Mouse (Mus musculus) CH12.LX (cell line): ENCODE results near the gene Lyve1. TPM values are rescaled to one million over a fixed set of nuclear protein-coding genes. Genes with fewer than 3 reads are reported as not detected.

Source experiments
- DNase-seq: peaks from one replicate; pipeline ENCODE4 v3.0.0-alpha.2; 2013; ENCODE audit errors: extremely low read depth
- H3K27ac ChIP-seq: 2 replicates; pipeline ENCODE4 v1.5.1; 2012; ENCODE audit warnings: low read depth, mild to moderate bottlenecking, control low read depth, moderate library complexity; ENCODE audit not compliant: insufficient read depth
- H3K27me3 ChIP-seq: replicated peaks from 2 replicates; pipeline ENCODE3; 2012; ENCODE audit warnings: inconsistent platforms
- H3K36me3 ChIP-seq, 2 experiments: replicated peaks in 1 of 2; 2 replicates each; pipeline versions ENCODE3 to v1.6.1; 2012; ENCODE audit warnings: inconsistent platforms in 1 of 2, low read length in 1 of 2, mild to moderate bottlenecking in 1 of 2, mixed read lengths in 1 of 2, moderate library complexity in 1 of 2; ENCODE audit not compliant: control insufficient read depth in 1 of 2, insufficient read depth in 1 of 2
- H3K4me1 ChIP-seq, 2 experiments: 2 replicates each; pipeline ENCODE4 v1.6.1; 2012; ENCODE audit warnings: inconsistent platforms in 1 of 2, moderate library complexity in 1 of 2; ENCODE audit not compliant: insufficient read depth in 2 of 2, control insufficient read depth in 1 of 2
- H3K4me2 ChIP-seq: 2 replicates; pipeline ENCODE4 v1.6.1; 2012; ENCODE audit warnings: low read depth, mild to moderate bottlenecking, control low read depth; ENCODE audit not compliant: poor library complexity, insufficient read depth, severe bottlenecking
- H3K4me3 ChIP-seq, 3 experiments: fragments of 150-350 bp in 1 of 3; sonication (generic) in 1 of 3; replicated peaks in 1 of 3; 2 replicates each; pipeline versions ENCODE3 to v1.5.1; 2011 to 2012; ENCODE audit warnings: low read depth in 2 of 3, low read length in 2 of 3, mild to moderate bottlenecking in 2 of 3, moderate library complexity in 2 of 3, control low read depth in 1 of 3, improper control_type of control experiment in 1 of 3, inconsistent platforms in 1 of 3, mixed read lengths in 1 of 3; ENCODE audit not compliant: poor library complexity in 1 of 3
- H3K79me2 ChIP-seq: replicated peaks from 2 replicates; pipeline ENCODE4 v1.6.1; 2012; ENCODE audit warnings: mild to moderate bottlenecking, moderate library complexity; ENCODE audit not compliant: control insufficient read depth, poor library complexity, insufficient read depth, severe bottlenecking; ENCODE audit errors: extremely low read depth
- H3K9ac ChIP-seq: 2 replicates; pipeline ENCODE4 v1.6.1; 2012; ENCODE audit warnings: low read depth, mild to moderate bottlenecking, control low read depth, moderate library complexity; ENCODE audit not compliant: insufficient read depth
- H3K9me3 ChIP-seq: replicated peaks from 2 replicates; pipeline ENCODE3; 2012; ENCODE audit warnings: low read length, inconsistent platforms, mixed read lengths
- CHD2 ChIP-seq: IDR thresholded peaks from 2 replicates; pipeline ENCODE4 v1.6.1; 2011; ENCODE audit warnings: low read length, improper control_type of control experiment
- CTCF ChIP-seq, 2 experiments: IDR thresholded peaks in 1 of 2; conservative IDR thresholded peaks in 1 of 2; 2 replicates each; pipeline ENCODE4 v1.5.1; 2011 to 2012; ENCODE audit warnings: low read depth in 2 of 2, low read length in 2 of 2, improper control_type of control experiment in 1 of 2, inconsistent platforms in 1 of 2, mild to moderate bottlenecking in 1 of 2, moderate library complexity in 1 of 2
- ELF1 ChIP-seq: IDR thresholded peaks from 2 replicates; pipeline ENCODE4 v1.6.1; 2014; ENCODE audit warnings: low read depth, mild to moderate bottlenecking, inconsistent platforms, low read length, improper control_type of control experiment
- EP300 ChIP-seq: IDR thresholded peaks from 2 replicates; pipeline ENCODE4 v1.6.1; 2011; ENCODE audit warnings: low read length, improper control_type of control experiment
- ETS1 ChIP-seq: conservative IDR thresholded peaks from 2 replicates; pipeline ENCODE4 v1.6.1; 2012; ENCODE audit warnings: low read depth, mild to moderate bottlenecking, inconsistent platforms, low read length, improper control_type of control experiment, moderate library complexity
- HCFC1 ChIP-seq: IDR thresholded peaks from 2 replicates; pipeline ENCODE4 v1.6.1; 2012; ENCODE audit warnings: low read depth, mild to moderate bottlenecking, inconsistent platforms, low read length, improper control_type of control experiment
- MAFK ChIP-seq: IDR thresholded peaks from 2 replicates; pipeline ENCODE4 v1.6.1; 2011; ENCODE audit warnings: low read length, improper control_type of control experiment; ENCODE audit not compliant: insufficient replicate concordance
- MEF2A ChIP-seq: IDR thresholded peaks from 2 replicates; pipeline ENCODE4 v1.6.1; 2014; ENCODE audit warnings: low read depth, mild to moderate bottlenecking, inconsistent platforms, low read length, improper control_type of control experiment, borderline replicate concordance
- POLR2A ChIP-seq: IDR thresholded peaks from 2 replicates; pipeline ENCODE4 v1.6.1; 2011; ENCODE audit warnings: low read depth, mild to moderate bottlenecking, improper control_type of control experiment, low read length
- POLR2AphosphoS2 ChIP-seq: IDR thresholded peaks from 2 replicates; pipeline ENCODE4 v1.6.1; 2011; ENCODE audit warnings: low read depth, low read length, improper control_type of control experiment
- RAD21 ChIP-seq: IDR thresholded peaks from 2 replicates; pipeline ENCODE4 v1.6.1; 2011; ENCODE audit warnings: low read depth, mild to moderate bottlenecking, low read length, improper control_type of control experiment, moderate library complexity
- SIN3A ChIP-seq: IDR thresholded peaks from 2 replicates; pipeline ENCODE4 v1.6.1; 2012; ENCODE audit warnings: low read length, improper control_type of control experiment, inconsistent platforms
- SMC3 ChIP-seq: IDR thresholded peaks from 2 replicates; pipeline ENCODE4 v1.6.1; 2011; ENCODE audit warnings: low read depth, low read length, improper control_type of control experiment
- TBP ChIP-seq: conservative IDR thresholded peaks from 2 replicates; pipeline ENCODE4 v1.6.1; 2011; ENCODE audit warnings: low read depth, low read length, improper control_type of control experiment
- TCF12 ChIP-seq: IDR thresholded peaks from 2 replicates; pipeline ENCODE4 v1.6.1; 2014; ENCODE audit warnings: low read depth, mild to moderate bottlenecking, inconsistent platforms, low read length, improper control_type of control experiment
- UBTF ChIP-seq: IDR thresholded peaks from 2 replicates; pipeline ENCODE4 v1.6.1; 2012; ENCODE audit warnings: low read depth, mild to moderate bottlenecking, inconsistent platforms, low read length, improper control_type of control experiment, moderate library complexity
- USF2 ChIP-seq: conservative IDR thresholded peaks from 2 replicates; pipeline ENCODE4 v1.6.1; 2011; ENCODE audit warnings: low read depth, low read length, improper control_type of control experiment
- ZC3H11A ChIP-seq: IDR thresholded peaks from 2 replicates; pipeline ENCODE4 v1.6.1; 2012; ENCODE audit warnings: low read depth, mild to moderate bottlenecking, inconsistent platforms, low read length, improper control_type of control experiment
- ZMIZ1 ChIP-seq: IDR thresholded peaks from 2 replicates; pipeline ENCODE4 v1.6.1; 2012; ENCODE audit warnings: low read depth, mild to moderate bottlenecking, inconsistent platforms, low read length, improper control_type of control experiment
- dilution Hi-C: fragments of 300-500 bp; cut with MboI; formaldehyde crosslinking; loops from 2 replicates; pipeline ENCODE4 v1.14.3; 2020; ENCODE audit warnings: low sequenced_read_pairs; ENCODE audit not compliant: extremely low pct_unique_long_range_greater_than_20kb, extremely low pct_ligation_motif_present
- in situ Hi-C: fragments of 300-500 bp; cut with MboI; formaldehyde crosslinking; loops from 3 replicates; pipeline ENCODE4 v1.14.3; 2019; ENCODE audit warnings: low sequenced_read_pairs, low pct_ligation_motif_present, low pct_unique_long_range_greater_than_20kb, mixed read lengths
- polyA plus RNA-seq: library from polyadenylated mRNA; unstranded; fragments of >175 nt; gene quantifications from 2 replicates; pipeline ENCODE4 v1.2.1, GENCODE M21; 2012; ENCODE audit warnings: low read depth; ENCODE audit not compliant: insufficient read length
- total RNA-seq, 2 experiments: library from RNA; depleted of rRNA; stranded (reverse); fragments of 300-350 nt in 1 of 2; fragments of >200 nt in 1 of 2; gene quantifications; 2 replicates each; pipeline ENCODE4 v1.2.3; 2012 to 2014

The Lyve1 gene
- total and polyA plus RNA-seq, 3 experiments: not detected

GRCm38 (mm10) chr7:110816037-110816436 is 47.0 kb downstream of the Lyve1 start:
- no peak overlapping the region for H3K4me3 ChIP-seq
- in situ Hi-C loops: loop anchor here (5.0 kb wide), 1 partner anchor 111 kb away; no protein-coding TSS in a partner anchor
- H3K27ac ChIP-seq: no peak overlapping the region
- dilution Hi-C loops: no loop called here
- H3K4me2 ChIP-seq: no peak overlapping the region
- peaks cover 0 to 10% of the 10 kb centered on the region in 2 experiments; a peak in 1 of 4 replicates for H3K4me1 ChIP-seq
- peak; percentile 73 for DNase-seq
- H3K27me3 ChIP-seq: no peaks in the 10 kb centered on the region
- H3K36me3 ChIP-seq: peaks cover 5 to 44% of the 10 kb centered on the region in 2 experiments
- TF ChIP-seq SMC3 (peak; percentile 95), ZC3H11A (peak; percentile 81), TCF12 (no peak), UBTF (no peak), ELF1 (0 out of 2 replicates have a peak, but pooled peaks have one; percentile 16), MAFK (no peak), CTCF (conservative IDR thresholded peaks at IDR 0.05 in 1 of 2, IDR thresholded peaks at IDR 0.05 in 1 of 2; ENCODE audit: low read depth in 2 of 2, low read length in 2 of 2) (peak; percentile 60 to 91), HCFC1 (no peak), POLR2A (no peak), MEF2A (no peak), RAD21 (peak; percentile 89)
- no peaks in the 10 kb centered on the region for H3K79me2 ChIP-seq
- H3K9me3 ChIP-seq: no peaks in the 10 kb centered on the region
- no peak overlapping the region for H3K9ac ChIP-seq

- Histone ChIP-seq H3K27me3 (no peaks in the 10 kb centered on the region), H3K4me3 (no peak overlapping the region), H3K9ac (no peak overlapping the region), H3K79me2 (no peaks in the 10 kb centered on the region), H3K9me3 (no peaks in the 10 kb centered on the region), H3K4me1 (peaks cover 0 to 10% of the 10 kb centered on the region in 2 experiments; a peak in 1 of 4 replicates), H3K27ac (no peak overlapping the region), H3K4me2 (no peak overlapping the region), H3K36me3 (peaks cover 5 to 42% of the 10 kb centered on the region in 2 experiments)
- dilution Hi-C loops (no loop called here), in situ Hi-C loops (no loop called here)
- DNase-seq: no peak
- TF ChIP-seq POLR2AphosphoS2 (no peak), USF2 (no peak), ETS1 (no peak), SIN3A (no peak), TBP (no peak), CHD2 (no peak), EP300 (no peak), ZMIZ1 (no peak)
Measured at GRCm38 (mm10) chr7:110813983-110814382, 49.1 kb downstream of the Lyve1 start.
